Mouse (Mus musculus): ENCODE measurements around the gene Xylt1. TPM values are rescaled to one million over a fixed set of nuclear protein-coding genes. Genes with fewer than 3 reads are reported as not detected.
A peak's percentile ranks its signal among the peaks of the same experiment; 100 is the strongest.

Gene Xylt1
- polyA plus RNA-seq, 1 experiment from 2014 or later, result 1.1 TPM

- Histone ChIP-seq H3K4me2 (ENCODE audit: low read depth, low read length) (no peak overlapping the region), H3K4me3 (ENCODE audit: low read length) (no peak overlapping the region), H3K27ac (ENCODE audit: low read length) (no peak overlapping the region), H3K27me3 (ENCODE audit: control insufficient read depth, insufficient read depth, low read length) (no peaks in the 10 kb centered on the region), H3K36me3 (ENCODE audit: control insufficient read depth, insufficient read depth) (no peaks in the 10 kb centered on the region), H3K4me1 (ENCODE audit: control insufficient read depth, insufficient read depth, low read length) (peaks cover 3% of the 10 kb centered on the region; the same call in 1 of the 2 replicates), H3K9me3 (replicated peaks; ENCODE audit: control insufficient read depth, low read length) (no peaks in the 10 kb centered on the region), H3K9ac (ENCODE audit: low read length) (no peak overlapping the region)
- 58% methylated on average over 6 of the region's 6 CpGs for WGBS
- no peak for ATAC-seq (replicated peaks; ENCODE audit: extremely low read depth, insufficient read depth, low FRiP score)
Observed at GRCm38 (mm10) chr7:117573170-117573569, 192.4 kb downstream of the Xylt1 start.

- H3K9ac ChIP-seq (ENCODE audit: low read length), result no peak overlapping the region
- no peak overlapping the region for H3K4me2 ChIP-seq (ENCODE audit: low read depth, low read length)
- H3K9me3 ChIP-seq (replicated peaks; ENCODE audit: control insufficient read depth, low read length), result no peaks in the 10 kb centered on the region
- H3K36me3 ChIP-seq (ENCODE audit: control insufficient read depth, insufficient read depth), result no peaks in the 10 kb centered on the region
- H3K27ac ChIP-seq (ENCODE audit: low read length), result no peak overlapping the region
- H3K4me1 ChIP-seq (ENCODE audit: control insufficient read depth, insufficient read depth, low read length), result peaks cover 3% of the 10 kb centered on the region; the same call in 1 of the 2 replicates
- H3K27me3 ChIP-seq (ENCODE audit: control insufficient read depth, insufficient read depth, low read length), result no peaks in the 10 kb centered on the region
- ATAC-seq (replicated peaks; ENCODE audit: extremely low read depth, insufficient read depth, low FRiP score), result no peak
- WGBS, result 47% methylated on average over 4 of the region's 4 CpGs
- H3K4me3 ChIP-seq (ENCODE audit: low read length), result no peak overlapping the region
Observed at GRCm38 (mm10) chr7:117575417-117575816, 194.6 kb downstream of the Xylt1 start.

- Histone ChIP-seq H3K4me2 (ENCODE audit: low read depth, low read length) (no peak overlapping the region), H3K27me3 (ENCODE audit: control insufficient read depth, insufficient read depth, low read length) (no peaks in the 10 kb centered on the region), H3K9ac (ENCODE audit: low read length) (no peak overlapping the region), H3K9me3 (replicated peaks; ENCODE audit: control insufficient read depth, low read length) (no peaks in the 10 kb centered on the region), H3K4me1 (ENCODE audit: control insufficient read depth, insufficient read depth, low read length) (peaks cover 3% of the 10 kb centered on the region; the same call in 1 of the 2 replicates), H3K4me3 (ENCODE audit: low read length) (no peak overlapping the region), H3K27ac (ENCODE audit: low read length) (no peak overlapping the region), H3K36me3 (ENCODE audit: control insufficient read depth, insufficient read depth) (no peaks in the 10 kb centered on the region)
- 91% methylated on average over 6 of the region's 6 CpGs for WGBS
- ATAC-seq (replicated peaks; ENCODE audit: extremely low read depth, insufficient read depth, low FRiP score), result no peak
Observed at GRCm38 (mm10) chr7:117577035-117577434, 196.3 kb downstream of the Xylt1 start.

- no peak for ATAC-seq (replicated peaks; ENCODE audit: extremely low read depth, insufficient read depth, low FRiP score)
- Histone ChIP-seq H3K4me2 (ENCODE audit: low read depth, low read length) (no peak overlapping the region), H3K9ac (ENCODE audit: low read length) (no peak overlapping the region), H3K9me3 (replicated peaks; ENCODE audit: control insufficient read depth, low read length) (no peaks in the 10 kb centered on the region), H3K36me3 (ENCODE audit: control insufficient read depth, insufficient read depth) (no peaks in the 10 kb centered on the region), H3K27ac (ENCODE audit: low read length) (no peak overlapping the region), H3K4me1 (ENCODE audit: control insufficient read depth, insufficient read depth, low read length) (peaks cover 2% of the 10 kb centered on the region; the same call in 1 of the 2 replicates), H3K27me3 (ENCODE audit: control insufficient read depth, insufficient read depth, low read length) (no peaks in the 10 kb centered on the region), H3K4me3 (ENCODE audit: low read length) (no peak overlapping the region)
- WGBS, result 23% methylated on average over 5 of the region's 5 CpGs
Observed at GRCm38 (mm10) chr7:117585164-117585563, 204.4 kb downstream of the Xylt1 start.

GRCm38 (mm10) chr7:117586811-117587210, 206.0 kb downstream of the Xylt1 start:
- peaks cover 2% of the 10 kb centered on the region; the same call in 1 of the 2 replicates for H3K4me1 ChIP-seq (ENCODE audit: control insufficient read depth, insufficient read depth, low read length)
- no peak for ATAC-seq (replicated peaks; ENCODE audit: extremely low read depth, insufficient read depth, low FRiP score)
- H3K4me2 ChIP-seq (ENCODE audit: low read depth, low read length), result no peak overlapping the region
- no peaks in the 10 kb centered on the region for H3K27me3 ChIP-seq (ENCODE audit: control insufficient read depth, insufficient read depth, low read length)
- no peak overlapping the region for H3K9ac ChIP-seq (ENCODE audit: low read length)
- H3K36me3 ChIP-seq (ENCODE audit: control insufficient read depth, insufficient read depth), result no peaks in the 10 kb centered on the region
- no peaks in the 10 kb centered on the region for H3K9me3 ChIP-seq (replicated peaks; ENCODE audit: control insufficient read depth, low read length)
- no peak overlapping the region for H3K27ac ChIP-seq (ENCODE audit: low read length)
- H3K4me3 ChIP-seq (ENCODE audit: low read length), result no peak overlapping the region

- Histone ChIP-seq H3K9ac (ENCODE audit: low read length) (no peak overlapping the region), H3K4me2 (ENCODE audit: low read depth, low read length) (no peak overlapping the region)
Observed at GRCm38 (mm10) chr7:117587234-117587929, 206.6 kb downstream of the Xylt1 start.

GRCm38 (mm10) chr7:117588426-117588825, 207.6 kb downstream of the Xylt1 start:
- no peak overlapping the region for H3K4me2 ChIP-seq (ENCODE audit: low read depth, low read length)
- H3K27ac ChIP-seq (ENCODE audit: low read length), result no peak overlapping the region
- H3K27me3 ChIP-seq (ENCODE audit: control insufficient read depth, insufficient read depth, low read length), result no peaks in the 10 kb centered on the region
- no peak for ATAC-seq (replicated peaks; ENCODE audit: extremely low read depth, insufficient read depth, low FRiP score)
- no peaks in the 10 kb centered on the region for H3K36me3 ChIP-seq (ENCODE audit: control insufficient read depth, insufficient read depth)
- no peak overlapping the region for H3K9ac ChIP-seq (ENCODE audit: low read length)
- 22% methylated on average over 1 of the region's 1 CpGs for WGBS
- no peak overlapping the region for H3K4me3 ChIP-seq (ENCODE audit: low read length)
- peaks cover 2% of the 10 kb centered on the region; the same call in 1 of the 2 replicates for H3K4me1 ChIP-seq (ENCODE audit: control insufficient read depth, insufficient read depth, low read length)
- no peaks in the 10 kb centered on the region for H3K9me3 ChIP-seq (replicated peaks; ENCODE audit: control insufficient read depth, low read length)

More at GRCm38 (mm10) chr7:117587234-117587929, 206.6 kb downstream of the Xylt1 start:
- no peak overlapping the region for H3K27ac ChIP-seq (ENCODE audit: low read length)
- H3K9me3 ChIP-seq (replicated peaks; ENCODE audit: control insufficient read depth, low read length), result no peaks in the 10 kb centered on the region
- WGBS, result 55% methylated on average over 6 of the region's 6 CpGs
- H3K4me3 ChIP-seq (ENCODE audit: low read length), result no peak overlapping the region
- H3K36me3 ChIP-seq (ENCODE audit: control insufficient read depth, insufficient read depth), result no peaks in the 10 kb centered on the region
- H3K4me1 ChIP-seq (ENCODE audit: control insufficient read depth, insufficient read depth, low read length), result peaks cover 2% of the 10 kb centered on the region; the same call in 1 of the 2 replicates
- H3K27me3 ChIP-seq (ENCODE audit: control insufficient read depth, insufficient read depth, low read length), result no peaks in the 10 kb centered on the region
- ATAC-seq (replicated peaks; ENCODE audit: extremely low read depth, insufficient read depth, low FRiP score), result 0 out of 2 replicates have a peak, but pooled peaks have one; percentile 37

- 78% methylated on average over 2 of the region's 2 CpGs for WGBS
- ATAC-seq (replicated peaks; ENCODE audit: extremely low read depth, insufficient read depth, low FRiP score), result no peak
- Histone ChIP-seq H3K36me3 (ENCODE audit: control insufficient read depth, insufficient read depth) (no peaks in the 10 kb centered on the region), H3K27ac (ENCODE audit: low read length) (no peak overlapping the region), H3K4me1 (ENCODE audit: control insufficient read depth, insufficient read depth, low read length) (peaks cover 2% of the 10 kb centered on the region; the same call in 1 of the 2 replicates), H3K9ac (ENCODE audit: low read length) (no peak overlapping the region), H3K4me2 (ENCODE audit: low read depth, low read length) (no peak overlapping the region), H3K27me3 (ENCODE audit: control insufficient read depth, insufficient read depth, low read length) (no peaks in the 10 kb centered on the region), H3K9me3 (replicated peaks; ENCODE audit: control insufficient read depth, low read length) (no peaks in the 10 kb centered on the region), H3K4me3 (ENCODE audit: low read length) (no peak overlapping the region)
Observed at GRCm38 (mm10) chr7:117589359-117589758, 208.6 kb downstream of the Xylt1 start.

GRCm38 (mm10) chr7:117589820-117590219, 209.0 kb downstream of the Xylt1 start:
- peaks cover 2% of the 10 kb centered on the region; the same call in 1 of the 2 replicates for H3K4me1 ChIP-seq (ENCODE audit: control insufficient read depth, insufficient read depth, low read length)
- no peak overlapping the region for H3K27ac ChIP-seq (ENCODE audit: low read length)
- H3K36me3 ChIP-seq (ENCODE audit: control insufficient read depth, insufficient read depth), result no peaks in the 10 kb centered on the region
- no peak overlapping the region for H3K4me3 ChIP-seq (ENCODE audit: low read length)
- H3K27me3 ChIP-seq (ENCODE audit: control insufficient read depth, insufficient read depth, low read length), result no peaks in the 10 kb centered on the region
- ATAC-seq (replicated peaks; ENCODE audit: extremely low read depth, insufficient read depth, low FRiP score), result no peak
- WGBS, result 70% methylated on average over 4 of the region's 4 CpGs
- H3K4me2 ChIP-seq (ENCODE audit: low read depth, low read length), result no peak overlapping the region
- H3K9me3 ChIP-seq (replicated peaks; ENCODE audit: control insufficient read depth, low read length), result no peaks in the 10 kb centered on the region
- no peak overlapping the region for H3K9ac ChIP-seq (ENCODE audit: low read length)

All from heart, embryonic 16.5 days (tissue).